Mouse (Mus musculus): ENCODE measurements around the gene Pou2f2. TPM values are rescaled to one million over a fixed set of nuclear protein-coding genes. Genes with fewer than 3 reads are reported as not detected.

Pou2f2 gene
- under 1 TPM; 0.49 to 0.72 (median 0.55) TPM for total RNA-seq (2022)

- DNase-seq (ENCODE audit: low spot score), result peak; percentile 32
Observed at GRCm38 (mm10) chr7:25179606-25180161, at the start of gene Pou2f2. Gene Pou2f2 (minus strand): TSS chr7:25179726.

GRCm38 (mm10) chr7:25227523-25228300 lies 48.2 kb upstream of the Pou2f2 start:
- DNase-seq (ENCODE audit: low spot score), result no peak

GRCm38 (mm10) chr7:25222275-25222967 lies 42.9 kb upstream of the Pou2f2 start:
- no peak for DNase-seq (ENCODE audit: low spot score)

- DNase-seq (ENCODE audit: low spot score), result peak; percentile 98
Observed at GRCm38 (mm10) chr7:25221102-25221883, 41.8 kb upstream of the Pou2f2 start, which contains the start of gene Zfp526. Gene Zfp526 (plus strand): TSS chr7:25221425.

GRCm38 (mm10) chr7:25220457-25221101 lies 41.1 kb upstream of the Pou2f2 start, which contains the start of gene Dedd2:
Gene Dedd2 (minus strand): TSS chr7:25220615.
- no peak for DNase-seq (ENCODE audit: low spot score)

- peak; percentile 98 for DNase-seq (ENCODE audit: low spot score)
Observed at GRCm38 (mm10) chr7:25219756-25220456, 40.4 kb upstream of the Pou2f2 start.

GRCm38 (mm10) chr7:25219416-25219750 lies 39.9 kb upstream of the Pou2f2 start:
- DNase-seq (ENCODE audit: low spot score), result no peak

GRCm38 (mm10) chr7:25218705-25219415 lies 39.3 kb upstream of the Pou2f2 start:
- DNase-seq (ENCODE audit: low spot score), result no peak

GRCm38 (mm10) chr7:25217653-25218395 lies 38.3 kb upstream of the Pou2f2 start:
- DNase-seq (ENCODE audit: low spot score), result no peak

GRCm38 (mm10) chr7:25214172-25214571 lies 34.6 kb upstream of the Pou2f2 start:
- no peak for DNase-seq (ENCODE audit: low spot score)

- no peak for DNase-seq (ENCODE audit: low spot score)
Observed at GRCm38 (mm10) chr7:25213099-25213498, 33.6 kb upstream of the Pou2f2 start.

GRCm38 (mm10) chr7:25210482-25210881 lies 31.0 kb upstream of the Pou2f2 start:
- DNase-seq (ENCODE audit: low spot score), result no peak

- DNase-seq (ENCODE audit: low spot score), result no peak
Observed at GRCm38 (mm10) chr7:25209161-25209622, 29.7 kb upstream of the Pou2f2 start.

- DNase-seq (ENCODE audit: low spot score), result no peak
Observed at GRCm38 (mm10) chr7:25206094-25206830, 26.7 kb upstream of the Pou2f2 start.

GRCm38 (mm10) chr7:25205355-25206093 lies 26.0 kb upstream of the Pou2f2 start:
- DNase-seq (ENCODE audit: low spot score), result no peak

- no peak for DNase-seq (ENCODE audit: low spot score)
Observed at GRCm38 (mm10) chr7:25203624-25204023, 24.1 kb upstream of the Pou2f2 start.

GRCm38 (mm10) chr7:25197384-25198018 lies 18.0 kb upstream of the Pou2f2 start:
- DNase-seq (ENCODE audit: low spot score), result no peak
